Mouse (Mus musculus) heart, embryonic 13.5 days (tissue): ENCODE measurements around the gene Rapgef2. TPM values are rescaled to one million over a fixed set of nuclear protein-coding genes. Genes with fewer than 3 reads are reported as not detected.

Source experiments
- ATAC-seq: fragments of 200-750 bp; cut with Nextera tagmentation; 2 replicates; pipeline ENCODE4 v1.8.0; 2017; ENCODE audit warnings: moderate TSS enrichment; ENCODE audit not compliant: insufficient number of reproducible peaks, low FRiP score, low TSS enrichment; ENCODE audit errors: extremely low read depth
- H3K27ac ChIP-seq: fragments of 300-500 bp; sonication (generic); replicated peaks from 2 replicates; pipeline ENCODE4 v1.5.1; 2015; ENCODE audit warnings: moderate library complexity, mild to moderate bottlenecking, inconsistent platforms
- H3K27me3 ChIP-seq: fragments of 300-500 bp; sonication (generic); replicated peaks from 2 replicates; pipeline ENCODE4 v1.6.1; 2015; ENCODE audit warnings: mild to moderate bottlenecking, inconsistent platforms
- H3K36me3 ChIP-seq: fragments of 300-500 bp; sonication (generic); 2 replicates; pipeline ENCODE4 v1.6.1; 2015; ENCODE audit warnings: mild to moderate bottlenecking, inconsistent platforms
- H3K4me1 ChIP-seq: fragments of 300-500 bp; sonication (generic); 2 replicates; pipeline ENCODE4 v1.6.1; 2015; ENCODE audit warnings: inconsistent platforms
- H3K4me2 ChIP-seq: fragments of 300-500 bp; sonication (generic); 2 replicates; pipeline ENCODE4 v1.6.1; 2015; ENCODE audit warnings: inconsistent platforms, mild to moderate bottlenecking, moderate library complexity
- H3K4me3 ChIP-seq: fragments of 300-500 bp; sonication (generic); 2 replicates; pipeline ENCODE4 v1.5.1; 2015; ENCODE audit warnings: moderate library complexity, mild to moderate bottlenecking, inconsistent platforms
- H3K9ac ChIP-seq: fragments of 300-500 bp; sonication (generic); 2 replicates; pipeline ENCODE4 v1.6.1; 2015; ENCODE audit warnings: inconsistent platforms, mild to moderate bottlenecking, moderate library complexity
- H3K9me3 ChIP-seq: fragments of 300-500 bp; sonication (generic); 2 replicates; pipeline ENCODE4 v1.6.1; 2016; ENCODE audit warnings: inconsistent platforms
- WGBS: fragments of 180-500 bp; shearing (Covaris S2); methylation state at CpG from one replicate; pipeline ENCODE4 v1.1.7; 2015; ENCODE audit warnings: mixed read lengths; 5-methylcytosine and 5-hydroxymethylcytosine counted together
- polyA plus RNA-seq: library from polyadenylated mRNA; unstranded; fragments of >200 nt; fragmentation: Nextera tagmentation; extraction: Ambion mirVana; gene quantifications from 2 replicates; pipeline ENCODE4 v1.2.1, GENCODE M21; 2015

Gene Rapgef2
- polyA plus RNA-seq, 1 experiment from 2014 or later, result 4.1 TPM

DNA sequence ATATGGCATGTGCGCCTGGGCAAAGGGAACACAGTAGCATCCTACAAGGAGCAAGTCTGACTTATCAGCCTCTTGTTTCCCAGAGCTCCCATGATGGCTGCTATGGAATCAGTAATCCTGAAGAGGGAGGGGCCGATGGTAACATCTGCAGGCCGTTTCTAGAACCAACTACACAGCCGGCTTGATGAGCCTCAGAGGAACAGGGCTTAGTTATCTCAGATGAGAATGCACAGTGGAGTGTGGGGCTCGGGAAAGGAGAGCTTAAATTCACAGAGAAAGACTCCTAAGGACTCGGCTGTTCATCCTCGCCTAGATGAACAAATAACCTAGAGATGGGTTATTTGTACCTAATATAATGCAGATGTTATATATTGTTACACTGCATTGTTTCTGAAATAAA lies 164.9 kb downstream of the Rapgef2 start:
- Histone ChIP-seq H3K4me1 (peaks cover 12% of the 10 kb centered on the region), H3K36me3 (no peaks in the 10 kb centered on the region), H3K9me3 (no peaks in the 10 kb centered on the region), H3K4me2 (no peak overlapping the region), H3K4me3 (no peak overlapping the region), H3K27me3 (no peaks in the 10 kb centered on the region), H3K9ac (no peak overlapping the region), H3K27ac (no peak overlapping the region)
- no peak for ATAC-seq
- WGBS, result 66% methylated on average over 7 of the region's 7 CpGs

DNA sequence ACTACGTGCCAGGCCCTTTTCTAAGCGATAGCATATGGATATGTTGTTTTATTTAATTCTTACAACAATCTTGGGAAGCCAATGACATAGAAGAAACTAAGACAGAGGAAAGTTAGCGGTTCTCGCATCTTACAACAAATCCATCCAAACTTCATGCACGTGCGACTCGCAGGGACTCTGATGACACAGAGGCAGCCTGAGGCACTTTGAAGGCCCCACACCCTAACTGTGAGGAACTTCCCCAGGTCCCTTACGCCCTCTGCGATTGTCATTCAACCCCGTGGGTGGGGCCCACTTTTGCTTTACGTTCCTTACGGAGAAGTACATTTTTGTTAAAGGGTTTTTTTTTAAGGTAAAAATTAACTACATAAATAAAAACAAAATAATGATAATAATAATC lies 166.3 kb downstream of the Rapgef2 start:
- no peak for ATAC-seq
- Histone ChIP-seq H3K4me3 (no peak overlapping the region), H3K36me3 (no peaks in the 10 kb centered on the region), H3K9ac (no peak overlapping the region), H3K27ac (no peak overlapping the region), H3K4me2 (no peak overlapping the region), H3K9me3 (no peaks in the 10 kb centered on the region), H3K4me1 (peaks cover 14% of the 10 kb centered on the region), H3K27me3 (no peaks in the 10 kb centered on the region)
- WGBS, result 91% methylated on average over 12 of the region's 12 CpGs

DNA sequence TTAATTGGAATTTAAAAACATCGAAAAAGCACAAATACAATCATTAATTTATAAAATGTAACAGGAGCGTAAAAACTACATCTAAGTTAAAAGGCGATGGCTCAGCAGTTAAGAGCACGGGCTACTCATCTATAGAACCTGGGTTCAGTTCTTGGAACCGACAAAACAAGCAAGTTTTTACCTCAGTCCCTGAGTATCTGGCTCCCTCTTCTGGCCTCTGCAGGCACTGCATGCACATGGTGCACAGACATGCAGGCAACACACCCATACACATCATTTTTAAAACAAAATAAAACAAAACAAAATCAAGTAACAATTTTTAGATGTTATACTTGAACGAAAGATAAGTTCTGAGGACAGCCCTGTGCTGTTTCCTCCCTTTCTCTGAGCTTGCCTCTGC lies 176.2 kb downstream of the Rapgef2 start:
- Histone ChIP-seq H3K27ac (no peak overlapping the region), H3K4me1 (no peaks in the 10 kb centered on the region), H3K27me3 (no peaks in the 10 kb centered on the region), H3K4me2 (no peak overlapping the region), H3K9me3 (no peaks in the 10 kb centered on the region), H3K36me3 (peaks cover 25% of the 10 kb centered on the region), H3K4me3 (no peak overlapping the region), H3K9ac (no peak overlapping the region)
- 92% methylated on average over 6 of the region's 6 CpGs for WGBS
- no peak for ATAC-seq

DNA sequence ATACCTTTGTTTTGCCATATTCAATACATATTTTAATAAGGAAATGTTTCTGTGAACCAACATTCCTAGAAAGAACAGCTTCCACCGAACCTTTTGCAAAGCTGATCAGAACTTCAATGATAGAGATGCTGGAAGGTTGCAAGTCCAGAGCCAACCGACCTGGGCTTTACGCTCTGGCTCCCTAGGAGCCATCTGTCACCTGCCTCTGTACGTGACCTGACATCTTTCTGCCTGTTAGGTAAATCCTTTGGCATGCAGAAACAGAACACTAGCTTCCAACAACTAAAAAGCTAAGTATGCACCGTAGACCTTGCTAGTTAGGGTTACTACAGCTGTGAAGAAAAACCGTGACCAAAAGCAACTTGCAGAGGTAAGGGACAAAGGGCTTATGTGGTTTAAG lies 178.1 kb downstream of the Rapgef2 start:
- WGBS, result 88% methylated on average over 6 of the region's 6 CpGs
- H3K4me2 ChIP-seq, result no peak overlapping the region
- H3K4me3 ChIP-seq, result no peak overlapping the region
- H3K27me3 ChIP-seq, result no peaks in the 10 kb centered on the region
- H3K9ac ChIP-seq, result no peak overlapping the region
- no peak overlapping the region for H3K27ac ChIP-seq
- H3K36me3 ChIP-seq, result peaks cover 31% of the 10 kb centered on the region
- no peaks in the 10 kb centered on the region for H3K9me3 ChIP-seq
- no peak for ATAC-seq
- H3K4me1 ChIP-seq, result no peaks in the 10 kb centered on the region; the same call in 1 of the 2 replicates

DNA sequence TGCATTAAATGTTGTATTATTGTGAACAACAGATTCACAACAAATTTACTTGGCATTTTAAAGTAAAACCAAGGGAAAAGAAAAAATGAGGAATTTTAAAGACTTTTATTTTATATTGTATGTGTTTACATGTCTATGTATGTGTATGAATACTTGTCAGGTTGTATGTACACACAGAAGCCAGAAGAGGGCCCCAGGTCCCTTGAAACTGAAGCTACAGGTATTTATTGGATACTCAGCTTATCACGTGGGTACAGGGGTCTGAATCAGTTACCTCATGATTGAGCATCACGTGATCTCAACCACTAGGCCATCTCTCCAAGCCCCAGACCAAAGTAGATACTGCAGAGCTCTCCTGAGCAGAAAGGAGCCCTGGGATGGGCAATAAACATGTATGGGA lies 180.0 kb downstream of the Rapgef2 start:
- H3K27ac ChIP-seq, result no peak overlapping the region
- H3K4me1 ChIP-seq, result peaks cover 18% of the 10 kb centered on the region
- H3K27me3 ChIP-seq, result no peaks in the 10 kb centered on the region
- H3K9ac ChIP-seq, result no peak overlapping the region
- H3K4me2 ChIP-seq, result no peak overlapping the region
- H3K9me3 ChIP-seq, result no peaks in the 10 kb centered on the region
- peaks cover 23% of the 10 kb centered on the region for H3K36me3 ChIP-seq
- no peak for ATAC-seq
- H3K4me3 ChIP-seq, result no peak overlapping the region
- 76% methylated on average over 2 of the region's 2 CpGs for WGBS

DNA sequence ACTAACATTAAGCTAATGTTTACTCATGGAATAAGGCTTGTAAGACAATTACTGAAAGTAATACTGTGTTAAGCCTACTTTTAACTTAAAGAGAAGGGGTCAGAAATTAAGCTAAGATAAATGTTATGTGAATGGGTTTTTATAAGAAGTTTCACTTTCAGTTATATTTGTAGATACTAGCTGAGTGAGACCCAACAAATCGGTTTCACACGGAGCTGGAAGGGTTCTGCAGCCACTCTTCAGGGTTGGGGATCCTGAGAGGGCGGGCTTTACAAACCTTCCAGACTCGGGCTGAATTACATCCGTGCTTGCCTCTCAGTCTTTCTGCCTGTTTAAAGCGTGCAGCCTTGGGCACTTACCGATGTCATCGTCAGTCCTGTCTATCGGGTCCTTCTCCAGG lies 182.7 kb downstream of the Rapgef2 start:
- H3K36me3 ChIP-seq, result peaks cover 15% of the 10 kb centered on the region
- no peak overlapping the region for H3K4me3 ChIP-seq
- ATAC-seq, result no peak
- peaks cover 26% of the 10 kb centered on the region for H3K4me1 ChIP-seq
- no peaks in the 10 kb centered on the region for H3K9me3 ChIP-seq
- no peak overlapping the region for H3K27ac ChIP-seq
- no peaks in the 10 kb centered on the region for H3K27me3 ChIP-seq
- no peak overlapping the region for H3K9ac ChIP-seq
- WGBS, result 86% methylated on average over 9 of the region's 9 CpGs
- H3K4me2 ChIP-seq, result no peak overlapping the region

DNA sequence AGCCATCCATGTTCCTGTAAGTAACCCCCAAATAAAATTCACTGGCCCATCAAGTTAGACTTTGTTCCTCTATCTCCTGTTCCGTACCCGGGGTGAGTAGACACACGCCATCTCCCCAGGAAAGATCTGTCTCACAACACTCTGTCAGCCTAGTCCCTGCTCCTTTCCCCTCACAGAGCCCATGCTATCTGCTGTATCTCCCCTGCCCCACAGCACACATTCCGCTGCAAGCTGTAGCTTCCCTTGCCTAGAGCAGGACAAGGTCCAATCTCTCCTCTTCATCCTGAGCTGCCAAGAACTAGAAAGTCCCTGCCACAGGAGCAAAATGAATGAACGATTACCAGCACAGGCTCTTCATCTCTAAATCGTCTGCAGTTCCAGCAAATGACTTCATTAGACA lies 184.6 kb downstream of the Rapgef2 start:
- no peak for ATAC-seq
- peak overlapping the region; percentile 75 for H3K27ac ChIP-seq
- no peaks in the 10 kb centered on the region for H3K9me3 ChIP-seq
- H3K4me2 ChIP-seq, result peak overlapping the region; percentile 42
- peaks cover 28% of the 10 kb centered on the region for H3K36me3 ChIP-seq
- no peaks in the 10 kb centered on the region for H3K27me3 ChIP-seq
- 27% methylated on average over 6 of the region's 6 CpGs for WGBS
- H3K4me1 ChIP-seq, result peaks cover 26% of the 10 kb centered on the region
- H3K9ac ChIP-seq, result peak overlapping the region; percentile 25; the same call in 1 of the 2 replicates
- no peak overlapping the region for H3K4me3 ChIP-seq

DNA sequence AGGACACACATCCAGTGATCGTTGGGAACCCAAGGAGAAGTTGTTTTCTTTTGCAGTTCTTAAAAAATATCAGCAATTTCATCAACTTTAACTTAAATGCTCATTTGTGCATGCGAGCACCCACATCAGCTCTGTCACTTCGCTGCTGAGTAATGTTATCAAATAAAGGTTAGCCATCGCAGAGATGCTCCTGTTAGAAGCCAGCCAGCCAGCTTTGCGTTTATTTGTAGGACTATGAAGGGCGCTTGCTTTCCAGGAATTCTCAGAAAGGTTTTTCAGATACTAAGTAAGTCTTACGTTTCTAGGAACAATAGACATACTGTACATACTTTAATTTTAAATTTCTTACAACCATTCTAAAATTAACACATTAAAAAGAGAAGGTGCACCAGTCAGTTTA lies 185.5 kb downstream of the Rapgef2 start:
- H3K36me3 ChIP-seq, result peaks cover 31% of the 10 kb centered on the region
- no peak overlapping the region for H3K4me2 ChIP-seq
- H3K4me3 ChIP-seq, result no peak overlapping the region
- no peak for ATAC-seq
- peaks cover 26% of the 10 kb centered on the region for H3K4me1 ChIP-seq
- no peak overlapping the region for H3K9ac ChIP-seq
- no peaks in the 10 kb centered on the region for H3K9me3 ChIP-seq
- no peaks in the 10 kb centered on the region for H3K27me3 ChIP-seq
- no peak overlapping the region for H3K27ac ChIP-seq
- WGBS, result 77% methylated on average over 7 of the region's 7 CpGs

DNA sequence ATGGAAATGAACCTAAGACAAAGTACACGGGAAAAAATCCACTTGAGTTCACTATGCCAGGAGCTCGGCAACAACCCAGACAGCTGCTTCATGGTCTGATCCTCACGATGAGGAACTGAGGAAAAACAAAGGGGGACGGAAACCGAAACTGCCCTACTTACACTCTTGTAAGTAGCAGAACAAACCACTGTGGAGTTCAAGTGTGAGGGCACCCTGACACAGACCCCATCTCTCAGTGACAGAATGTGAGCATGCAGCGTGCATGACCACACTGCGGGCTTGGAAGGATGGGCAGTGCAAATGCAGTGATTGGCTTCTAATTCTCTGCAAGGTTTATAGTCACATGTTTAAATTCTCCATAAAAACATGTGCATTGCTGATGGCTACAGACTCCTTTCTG lies 197.2 kb downstream of the Rapgef2 start:
- Histone ChIP-seq H3K36me3 (peaks cover 89% of the 10 kb centered on the region), H3K9ac (no peak overlapping the region), H3K27ac (no peak overlapping the region), H3K9me3 (no peaks in the 10 kb centered on the region), H3K4me1 (no peaks in the 10 kb centered on the region), H3K4me3 (no peak overlapping the region), H3K4me2 (no peak overlapping the region), H3K27me3 (no peaks in the 10 kb centered on the region)
- ATAC-seq, result no peak
- WGBS, result 81% methylated on average over 7 of the region's 7 CpGs

DNA sequence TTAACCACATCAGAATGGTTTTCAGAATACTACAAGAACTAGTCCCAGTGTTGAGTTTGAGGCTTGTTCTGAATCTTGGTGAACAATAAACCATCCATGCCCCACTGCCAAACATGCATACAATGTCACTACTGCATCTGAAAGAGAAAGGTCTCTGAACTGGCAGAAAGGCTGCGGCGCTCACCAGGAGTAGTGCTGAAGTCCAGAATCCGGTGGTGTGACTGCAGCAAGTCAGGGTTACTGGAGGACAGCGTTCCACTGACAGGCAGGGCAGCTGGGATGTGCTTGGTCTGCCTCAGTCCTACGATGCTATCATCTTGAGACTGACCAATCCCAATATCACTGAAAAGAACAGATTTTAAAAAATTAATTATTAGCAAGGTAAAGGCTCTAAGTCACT lies 197.9 kb downstream of the Rapgef2 start:
- no peak overlapping the region for H3K9ac ChIP-seq
- H3K36me3 ChIP-seq, result peaks cover 90% of the 10 kb centered on the region
- no peaks in the 10 kb centered on the region for H3K27me3 ChIP-seq
- no peak for ATAC-seq
- H3K9me3 ChIP-seq, result no peaks in the 10 kb centered on the region
- WGBS, result 84% methylated on average over 5 of the region's 5 CpGs
- H3K4me2 ChIP-seq, result no peak overlapping the region
- no peaks in the 10 kb centered on the region for H3K4me1 ChIP-seq
- H3K27ac ChIP-seq, result no peak overlapping the region
- H3K4me3 ChIP-seq, result no peak overlapping the region

DNA sequence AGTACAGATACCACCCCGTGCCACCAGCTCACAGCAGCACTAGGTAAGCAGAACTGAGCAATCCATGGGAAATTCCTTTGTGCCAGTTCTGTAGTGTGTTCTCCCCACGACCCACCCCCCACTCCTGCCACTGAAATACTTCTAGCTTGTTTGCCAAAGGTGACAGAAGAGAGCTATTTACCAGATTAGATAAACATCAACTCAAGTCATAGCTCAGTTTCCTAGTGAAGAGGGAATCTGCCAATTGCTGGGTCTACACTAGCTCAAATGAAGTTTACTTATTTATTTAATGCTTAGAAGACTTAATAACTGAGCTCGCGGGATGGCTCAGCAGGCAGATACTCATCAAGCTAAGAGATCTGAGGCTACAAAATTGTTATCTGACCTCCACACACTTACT lies 200.0 kb downstream of the Rapgef2 start:
- H3K27ac ChIP-seq, result no peak overlapping the region
- H3K27me3 ChIP-seq, result no peaks in the 10 kb centered on the region
- no peak for ATAC-seq
- H3K4me1 ChIP-seq, result no peaks in the 10 kb centered on the region
- WGBS, result 74% methylated on average over 4 of the region's 4 CpGs
- no peak overlapping the region for H3K9ac ChIP-seq
- no peaks in the 10 kb centered on the region for H3K9me3 ChIP-seq
- no peak overlapping the region for H3K4me2 ChIP-seq
- H3K4me3 ChIP-seq, result no peak overlapping the region
- peaks cover 91% of the 10 kb centered on the region for H3K36me3 ChIP-seq

DNA sequence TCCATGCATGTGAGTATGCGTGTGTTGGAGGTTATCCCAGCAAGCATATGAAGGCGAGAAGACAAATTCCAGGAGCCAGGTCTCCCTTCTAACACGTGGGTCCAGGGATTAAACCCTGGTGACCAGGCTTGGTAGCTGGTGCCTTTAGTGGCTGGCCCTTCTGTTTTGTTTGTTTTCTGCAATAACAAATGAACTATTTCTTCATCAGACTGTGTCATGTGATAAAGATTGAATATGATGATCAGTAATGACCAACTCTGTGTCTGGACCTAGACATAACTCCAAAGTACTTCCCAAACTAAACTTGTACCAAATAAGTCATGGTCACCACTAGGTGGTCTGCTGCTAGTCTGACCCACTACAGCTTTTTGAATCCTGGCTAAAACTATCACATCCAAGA lies 202.4 kb downstream of the Rapgef2 start:
- Histone ChIP-seq H3K4me3 (no peak overlapping the region), H3K4me1 (no peaks in the 10 kb centered on the region), H3K27me3 (no peaks in the 10 kb centered on the region), H3K9ac (no peak overlapping the region), H3K9me3 (no peaks in the 10 kb centered on the region), H3K4me2 (no peak overlapping the region), H3K27ac (no peak overlapping the region), H3K36me3 (peaks cover 92% of the 10 kb centered on the region)
- no peak for ATAC-seq
- 79% methylated on average over 3 of the region's 3 CpGs for WGBS
